Mouse (Mus musculus): Measurements from ENCODE around the gene Sptb.

DNA sequence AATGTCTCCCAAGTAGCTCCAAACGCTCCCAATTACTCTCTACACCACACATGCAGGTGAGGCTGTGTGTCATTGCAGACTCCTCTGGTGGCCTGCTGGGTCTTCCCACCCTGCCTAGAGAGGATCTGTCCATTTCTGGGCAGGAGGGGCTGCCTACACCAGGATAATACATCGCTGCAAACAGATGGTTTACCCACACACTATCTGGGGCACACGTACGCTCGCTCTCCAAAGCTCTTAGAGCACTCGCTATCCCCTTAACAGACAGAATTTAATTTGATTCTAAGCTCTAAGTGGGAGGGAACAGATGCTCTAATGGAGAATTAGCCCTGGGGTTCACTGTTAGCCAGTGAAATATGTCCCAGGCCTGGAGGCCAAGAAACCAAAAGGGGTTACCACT is 87.0 kb downstream of the Sptb start:
- TF ChIP-seq GATA1 (IDR thresholded peaks at IDR 0.05; ENCODE audit: borderline replicate concordance, low read length): no peak
- TF ChIP-seq FLI1 (IDR thresholded peaks at IDR 0.05; ENCODE audit: low read length): no peak
